9 mouse cellular contexts compared by ENCODE assay signal in the genomic region with DNA sequence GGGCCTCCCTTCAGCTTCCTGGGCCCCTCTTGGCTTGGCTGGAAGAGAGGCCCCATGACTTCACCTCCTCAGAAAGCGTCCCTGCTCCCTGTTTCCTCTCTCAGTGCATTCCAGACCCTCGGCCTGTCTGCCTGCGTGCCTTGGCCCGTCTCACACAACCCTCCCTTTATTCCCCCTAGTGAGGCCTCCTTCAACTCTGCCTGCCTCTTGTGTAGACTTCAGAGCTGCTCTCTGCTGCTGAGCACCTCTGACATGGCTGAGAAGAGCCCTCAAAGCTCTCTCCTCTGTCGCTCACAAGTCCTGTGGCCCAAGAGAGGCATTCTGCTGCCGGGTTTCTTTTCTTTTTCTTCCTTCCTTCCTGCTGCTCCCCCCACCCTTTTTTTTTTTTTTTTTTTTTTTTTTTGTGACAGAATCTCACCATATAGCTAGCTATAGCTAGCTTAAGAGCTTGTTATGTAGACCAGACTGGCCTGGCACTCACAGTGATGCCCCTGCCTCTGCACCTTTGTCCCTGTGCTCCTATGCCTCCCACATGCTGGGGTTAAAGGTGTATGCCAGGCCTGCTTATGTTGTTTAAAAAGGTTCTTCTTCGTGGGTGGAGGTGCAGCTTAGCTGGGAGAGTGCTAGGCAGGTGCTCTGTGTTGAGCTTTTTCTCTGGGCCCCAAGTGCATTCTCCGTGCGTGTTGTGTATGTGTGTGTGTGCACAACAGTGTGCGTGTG. TPM values are rescaled to one million over a fixed set of nuclear protein-coding genes. Genes with fewer than 3 reads are reported as not detected.
DNase-seq lines count a peak whose midpoint lies in the region; ATAC-seq and TF ChIP-seq lines count a peak whose summit lies in the region.
"Had no signal": no experiment of that assay in that cellular context is flagged by ENCODE, and none has a peak within 500 bp of the region (broad histone marks: within the 10 kb centered on the region; RNA-seq: fewer than 3 reads in every experiment).

No protein-coding gene starts in this region.

- H3K9me3 ChIP-seq in embryonic facial prominence, embryonic 15.5 days (replicated peaks), result no peaks in the 10 kb centered on the region
- H3K9me3 ChIP-seq in limb, embryonic 11.5 days (ENCODE audit: control insufficient read depth, low read length), result no peaks in the 10 kb centered on the region
- no peaks in the 10 kb centered on the region for H3K9me3 ChIP-seq in midbrain, embryonic 15.5 days

- peak; percentile 88 for ATAC-seq in embryonic facial prominence, embryonic 15.5 days (ENCODE audit: insufficient number of reproducible peaks, low FRiP score, low TSS enrichment, low read depth)
- 0 out of 2 replicates have a peak, but pooled peaks have one; percentile 46 for ATAC-seq in limb, embryonic 11.5 days (ENCODE audit: insufficient number of reproducible peaks, low FRiP score, low TSS enrichment, low read depth)
- ATAC-seq in midbrain, embryonic 15.5 days (replicated peaks), result peak; percentile 56; the same call in 1 of the 2 replicates

- no peak overlapping the region for H3K4me3 ChIP-seq in heart, adult 2 months
- H3K4me3 ChIP-seq in embryonic facial prominence, embryonic 15.5 days (replicated peaks), result no peak overlapping the region
- no peak overlapping the region for H3K4me3 ChIP-seq in limb, embryonic 11.5 days (ENCODE audit: low read depth, low read length)
- no peak overlapping the region for H3K4me3 ChIP-seq in midbrain, embryonic 15.5 days

- H3K4me1 ChIP-seq in heart, adult 2 months (ENCODE audit: control insufficient read depth, insufficient read depth, low read length), result peaks cover 8% of the 10 kb centered on the region
- H3K4me1 ChIP-seq in embryonic facial prominence, embryonic 15.5 days, result peaks cover 56% of the 10 kb centered on the region
- H3K4me1 ChIP-seq in limb, embryonic 11.5 days (ENCODE audit: control insufficient read depth, insufficient read depth, low read length), result peaks cover 14% of the 10 kb centered on the region
- H3K4me1 ChIP-seq in midbrain, embryonic 15.5 days, result peaks cover 12% of the 10 kb centered on the region; the same call in 1 of the 2 replicates

- H3K4me2 ChIP-seq in embryonic facial prominence, embryonic 15.5 days (replicated peaks), result no peak overlapping the region; the same call in 1 of the 2 replicates
- no peak overlapping the region for H3K4me2 ChIP-seq in limb, embryonic 11.5 days (ENCODE audit: low read depth, severe bottlenecking)
- H3K4me2 ChIP-seq in midbrain, embryonic 15.5 days, result no peak overlapping the region

- H3K79me2 ChIP-seq in heart, adult 2 months (replicated peaks; ENCODE audit: control insufficient read depth, insufficient read depth, low read length), result no peaks in the 10 kb centered on the region

- WGBS in heart, adult 2 months, result 45% methylated on average over 10 of the region's 10 CpGs
- WGBS in embryonic facial prominence, embryonic 15.5 days, result 32% methylated on average over 10 of the region's 10 CpGs
- 46% methylated on average over 10 of the region's 10 CpGs for WGBS in limb, embryonic 11.5 days
- 44% methylated on average over 10 of the region's 10 CpGs for WGBS in midbrain, embryonic 15.5 days

- no peak for TF ChIP-seq CTCF in heart, adult 2 months (IDR thresholded peaks at IDR 0.05)

- TF ChIP-seq POLR2A in heart, adult 2 months (IDR thresholded peaks at IDR 0.05; ENCODE audit: insufficient read depth, low read depth, low read length), result no peak

- no peaks in the 10 kb centered on the region for H3K27me3 ChIP-seq in heart, adult 2 months (ENCODE audit: control insufficient read depth, insufficient read depth, low read length)
- H3K27me3 ChIP-seq in embryonic facial prominence, embryonic 15.5 days, result no peaks in the 10 kb centered on the region
- no peaks in the 10 kb centered on the region for H3K27me3 ChIP-seq in limb, embryonic 11.5 days (ENCODE audit: control insufficient read depth, insufficient read depth, low read length)
- H3K27me3 ChIP-seq in midbrain, embryonic 15.5 days (replicated peaks), result no peaks in the 10 kb centered on the region
- H3K27me3 ChIP-seq: CH12.LX had no signal

- H3K9ac ChIP-seq in heart, adult 2 months (ENCODE audit: low read depth, low read length), result no peak overlapping the region
- H3K9ac ChIP-seq in embryonic facial prominence, embryonic 15.5 days, result peak overlapping the region; percentile 26; the same call in 1 of the 2 replicates
- peak overlapping the region; percentile 50 for H3K9ac ChIP-seq in limb, embryonic 11.5 days (ENCODE audit: low read length)
- H3K9ac ChIP-seq in midbrain, embryonic 15.5 days, result no peak overlapping the region

- TF ChIP-seq EP300 in heart, adult 2 months (IDR thresholded peaks at IDR 0.05; ENCODE audit: insufficient read depth, low read depth, low read length), result no peak

- intact Hi-C loops in heart, adult 2 months (cut with DNase I), result loop anchor here (5.0 kb wide), 1 partner anchor 35 kb away; no protein-coding TSS in a partner anchor

- no peak for DNase-seq in heart, adult 2 months
- DNase-seq in heart, adult 18-20 months, result no peak
- DNase-seq in limb, embryonic 11.5 days (ENCODE audit: low spot score), result peak; percentile 52
- no peak for DNase-seq in cerebellum, postnatal 10 days
- DNase-seq in spleen, postnatal 10 days (ENCODE audit: low spot score in 2 of 2), result no peak
- DNase-seq in layer of hippocampus, adult 18-20 months (ENCODE audit: low spot score in 2 of 2), result no peak

- peak overlapping the region; percentile 15; the same call in 1 of the 2 replicates for H3K27ac ChIP-seq in heart, adult 2 months
- H3K27ac ChIP-seq in embryonic facial prominence, embryonic 15.5 days (replicated peaks), result peak overlapping the region; percentile 96
- peak overlapping the region; percentile 87 for H3K27ac ChIP-seq in limb, embryonic 11.5 days (replicated peaks; ENCODE audit: low read depth, low read length)
- H3K27ac ChIP-seq in midbrain, embryonic 15.5 days, result peak overlapping the region; percentile 40

- H3K36me3 ChIP-seq in heart, adult 2 months (ENCODE audit: control insufficient read depth, insufficient read depth, low read length), result no peaks in the 10 kb centered on the region
- no peaks in the 10 kb centered on the region for H3K36me3 ChIP-seq in embryonic facial prominence, embryonic 15.5 days
- H3K36me3 ChIP-seq in limb, embryonic 11.5 days (ENCODE audit: control insufficient read depth, insufficient read depth, low read length), result no peaks in the 10 kb centered on the region
- no peaks in the 10 kb centered on the region for H3K36me3 ChIP-seq in midbrain, embryonic 15.5 days (replicated peaks)

RNA-seq across cellular contexts. Expression of gene Ccnd3, which starts 22.9 kb away (rescaled TPM):
- 10 to 100 TPM; 75.9 to 83.7 TPM for total RNA-seq in heart, adult 2 months (2021)
- polyA plus RNA-seq in heart, adult 2 months (2012; rRNA removed), result 75.1 and 77.5 TPM in 2 replicates
- 10 to 100 TPM; 83.3 to 87.1 TPM for total RNA-seq in heart, adult 18-20 months (2021)
- 552 and 575 TPM in 2 replicates for polyA plus RNA-seq in embryonic facial prominence, embryonic 15.5 days (2015; fragmentation: Nextera tagmentation; extraction: Ambion mirVana)
- 345 and 350 TPM in 2 replicates for polyA plus RNA-seq in limb, embryonic 11.5 days (2014; fragmentation: Nextera tagmentation; extraction: Ambion mirVana)
- polyA plus RNA-seq in midbrain, embryonic 15.5 days (2015; fragmentation: Nextera tagmentation; extraction: Ambion mirVana), result 74.0 and 87.8 TPM in 2 replicates
- 10 to 100 TPM; 43.4 to 43.6 TPM for total RNA-seq in layer of hippocampus, adult 18-20 months (2021)

RNA-seq across cellular contexts. Expression of gene Taf8, which starts 25.6 kb away (rescaled TPM):
- 10 to 100 TPM; 10.8 to 12.5 TPM for total RNA-seq in heart, adult 2 months (2021)
- 14.2 and 21.0 TPM in 2 replicates for polyA plus RNA-seq in heart, adult 2 months (2012; rRNA removed)
- 10 to 100 TPM; 10.2 to 10.4 TPM for total RNA-seq in heart, adult 18-20 months (2021)
- polyA plus RNA-seq in embryonic facial prominence, embryonic 15.5 days (2015; fragmentation: Nextera tagmentation; extraction: Ambion mirVana), result 30.0 and 32.4 TPM in 2 replicates
- polyA plus RNA-seq in limb, embryonic 11.5 days (2014; fragmentation: Nextera tagmentation; extraction: Ambion mirVana), result 30.4 and 33.7 TPM in 2 replicates
- polyA plus RNA-seq in midbrain, embryonic 15.5 days (2015; fragmentation: Nextera tagmentation; extraction: Ambion mirVana), result 22.0 and 22.4 TPM in 2 replicates
- 10 to 100 TPM; 19.1 to 23.9 TPM for total RNA-seq in layer of hippocampus, adult 18-20 months (2021)

Comparison
In these comparisons a context has a peak if more than half of its experiments do, and no peak if none do; other contexts are left out.
1. H3K27ac ChIP-seq: peak in every context shown above with its lines; median percentile 96 in embryonic facial prominence, embryonic 15.5 days; 87 in limb, embryonic 11.5 days; 40 in midbrain, embryonic 15.5 days; 15 in heart, adult 2 months.
2. H3K9ac ChIP-seq: peak in embryonic facial prominence, embryonic 15.5 days (single experiment) and limb, embryonic 11.5 days (single experiment); none in heart, adult 2 months (single experiment) and midbrain, embryonic 15.5 days (single experiment).
3. Peak in every context shown above with its lines, with median percentiles within 50 percentile points of each other: ATAC-seq.